Mouse (Mus musculus): ENCODE results near the gene Ift46.
"Not testable (repeated sequence)": the region's sequence is repeated elsewhere in the genome, so short reads cannot be mapped to it uniquely, and the experiment has no call there.

Ift46 gene

GRCm38 (mm10) chr9:44736301-44736700 is 31.4 kb upstream of the Ift46 start:
- peak; percentile 44 to 69 for DNase-seq

- DNase-seq = peak; percentile 60 to 64
Observed at GRCm38 (mm10) chr9:44737240-44737949, 30.3 kb upstream of the Ift46 start.

DNA sequence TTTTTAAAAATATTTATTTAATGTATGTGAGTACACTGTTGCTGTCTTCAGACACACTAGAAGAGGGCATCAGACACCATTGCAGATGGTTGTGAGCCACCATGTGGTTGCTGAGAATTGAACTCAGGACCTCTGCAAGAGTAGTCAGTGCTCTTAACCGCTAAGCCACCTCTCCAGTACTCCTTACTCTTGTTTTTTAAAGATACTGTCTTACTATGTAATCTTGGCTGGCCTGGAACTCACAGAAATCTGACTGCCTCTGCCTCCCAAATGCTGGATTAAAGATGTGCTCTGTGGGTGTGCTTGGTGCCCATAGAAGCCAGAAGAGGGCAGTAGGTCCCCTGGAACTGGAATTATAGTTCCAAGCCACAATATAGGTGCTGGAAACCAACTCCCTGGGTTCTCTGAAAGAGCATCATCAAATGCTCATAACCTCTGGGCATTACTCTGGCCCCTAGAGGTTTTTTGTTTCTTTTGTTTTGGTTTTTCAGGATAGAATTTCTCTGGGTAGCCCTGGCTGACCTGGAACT is 27.0 kb upstream of the Ift46 start:
- DNase-seq = no peak

- no peak for DNase-seq
Observed at GRCm38 (mm10) chr9:44745371-44745770, 22.3 kb upstream of the Ift46 start.

DNA sequence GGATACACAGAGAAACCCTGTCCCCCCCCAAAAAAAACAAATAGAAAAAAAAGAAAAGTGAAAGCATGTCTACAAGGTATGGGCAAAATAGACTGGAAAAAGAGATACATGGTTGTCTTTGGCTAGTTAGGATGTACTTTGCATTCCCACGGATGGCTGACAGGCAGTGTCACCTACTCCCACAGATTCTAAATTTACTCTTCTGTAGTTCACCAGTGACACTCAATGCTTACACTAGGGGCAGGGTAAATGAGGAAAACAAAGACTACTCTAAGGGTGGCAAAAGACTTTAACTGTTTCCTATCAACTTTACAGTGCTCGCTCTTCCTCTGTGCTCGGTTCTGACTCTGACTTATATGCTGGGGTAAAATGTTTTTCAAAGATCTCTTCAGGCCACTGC is 21.0 kb upstream of the Ift46 start:
- no peak for DNase-seq

GRCm38 (mm10) chr9:44747341-44747740 is 20.4 kb upstream of the Ift46 start:
- no peak for DNase-seq

DNA sequence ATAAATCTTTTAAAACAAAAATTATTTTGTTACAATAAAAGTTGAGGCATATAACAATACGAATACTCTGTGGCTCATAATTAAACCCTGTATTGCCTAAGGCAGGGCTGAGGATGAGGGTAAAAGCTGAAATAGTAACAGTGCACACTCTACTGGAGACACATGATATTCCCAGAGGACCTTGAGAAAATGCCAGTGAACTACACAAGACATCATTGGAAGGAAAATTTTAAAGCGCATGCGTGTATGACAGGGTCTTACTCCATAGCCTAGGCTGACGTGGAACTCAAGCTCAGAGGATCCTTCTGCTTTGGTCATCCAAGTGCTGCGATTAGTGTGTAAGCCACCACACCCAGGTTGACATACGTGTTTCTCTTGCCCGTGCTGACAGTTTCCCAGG is 19.2 kb upstream of the Ift46 start:
- peak in 1 of 2 experiments; percentile 28 for DNase-seq

DNA sequence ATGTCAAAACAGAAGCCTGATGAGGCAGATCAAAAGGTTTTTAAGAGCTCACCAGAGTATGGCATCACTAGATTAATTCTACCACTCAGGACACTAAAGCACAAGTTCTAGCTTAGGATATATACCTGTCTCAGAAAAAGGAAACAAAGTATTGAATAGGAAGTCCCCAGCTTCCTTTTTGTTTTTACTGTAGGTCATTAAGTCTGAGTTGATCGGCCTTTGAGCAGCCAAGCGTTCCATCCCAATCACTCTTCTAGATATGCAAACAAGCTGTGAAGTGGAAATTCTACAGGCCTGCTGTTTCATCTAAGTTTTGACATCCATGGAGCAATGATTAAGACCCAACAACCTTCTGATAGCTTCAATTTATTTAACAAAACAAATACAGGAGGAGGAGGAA is 6.8 kb upstream of the Ift46 start:
- DNase-seq = no peak

DNA sequence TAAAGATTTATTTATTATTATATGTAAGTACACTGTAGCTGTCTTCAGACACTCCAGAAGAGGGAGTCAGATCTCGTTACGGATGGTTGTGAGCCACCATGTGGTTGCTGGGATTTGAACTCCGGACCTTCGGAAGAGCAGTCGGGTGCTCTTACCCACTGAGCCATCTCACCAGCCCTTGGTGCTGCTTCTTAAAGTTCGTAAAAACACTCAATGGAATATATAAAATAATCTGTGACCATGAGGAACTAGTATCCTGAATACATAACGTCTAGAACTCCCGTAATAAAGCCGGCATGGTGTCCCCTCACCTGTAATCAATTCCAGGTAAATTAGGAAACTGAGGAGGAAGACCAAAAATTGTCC is 304 bp downstream of the Ift46 start:
- not testable (repeated sequence) for DNase-seq

GRCm38 (mm10) chr9:44771376-44771775 is 3.7 kb downstream of the Ift46 start:
- DNase-seq = no peak

DNA sequence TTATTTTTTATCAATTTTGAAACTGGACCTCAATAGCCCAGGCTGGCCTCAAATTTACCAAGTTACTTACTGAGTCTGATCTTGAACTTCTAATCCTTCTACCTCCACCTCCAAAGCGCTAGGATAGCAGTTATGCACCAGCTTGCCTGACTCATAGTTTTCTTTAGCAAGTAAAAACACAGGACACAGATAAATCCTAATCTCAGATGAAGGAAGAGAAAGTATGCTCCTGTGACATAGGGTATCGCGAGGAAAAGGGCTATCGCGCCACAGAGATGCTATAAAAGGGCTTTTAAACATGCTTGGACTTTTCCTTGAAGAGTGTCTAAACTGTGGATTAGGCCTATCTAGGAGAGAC is 4.7 kb downstream of the Ift46 start:
- no peak for DNase-seq

GRCm38 (mm10) chr9:44772750-44773651 is 5.3 kb downstream of the Ift46 start:
- peak; percentile 97 for DNase-seq

DNA sequence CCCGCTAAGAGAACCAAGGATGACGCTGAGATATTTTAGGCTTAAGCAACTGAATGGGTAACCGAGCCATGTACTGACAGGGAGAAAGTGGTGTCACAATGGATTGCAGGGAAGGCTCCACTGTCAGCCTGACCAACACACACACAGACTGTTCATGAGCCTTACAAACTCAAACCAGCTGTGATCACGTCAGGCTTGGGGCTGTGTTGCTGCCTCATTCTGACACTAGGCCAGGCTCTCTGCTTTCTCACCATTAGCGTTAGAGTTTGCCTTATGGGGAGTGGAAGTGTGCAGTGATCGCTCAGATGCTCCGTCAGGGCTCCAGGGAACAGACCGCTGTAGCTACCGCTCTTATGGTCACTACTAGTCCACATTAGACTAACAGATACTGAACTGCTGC is 25.1 kb downstream of the Ift46 start:
- no peak for DNase-seq

DNA sequence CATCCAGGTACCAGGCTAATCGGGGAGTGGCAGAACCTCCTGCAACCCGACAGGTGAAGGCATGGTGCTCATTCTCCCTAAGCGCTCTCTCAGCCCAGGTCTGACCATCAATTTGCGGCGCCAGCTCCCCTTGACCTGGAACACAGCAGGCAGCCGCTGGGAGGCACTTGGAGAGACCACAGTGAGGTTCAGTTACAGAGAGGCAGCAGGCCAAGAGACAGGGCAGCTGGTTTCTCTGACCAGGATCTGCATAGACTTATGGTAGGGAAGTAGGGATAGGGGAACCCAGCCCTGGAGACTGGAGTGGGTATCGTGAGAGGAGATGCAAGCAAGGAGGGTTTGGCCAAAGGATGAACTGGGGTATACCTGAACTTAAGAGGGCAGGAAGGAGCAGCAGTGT is 30.6 kb downstream of the Ift46 start:
- DNase-seq = peak; percentile 19 to 42

DNA sequence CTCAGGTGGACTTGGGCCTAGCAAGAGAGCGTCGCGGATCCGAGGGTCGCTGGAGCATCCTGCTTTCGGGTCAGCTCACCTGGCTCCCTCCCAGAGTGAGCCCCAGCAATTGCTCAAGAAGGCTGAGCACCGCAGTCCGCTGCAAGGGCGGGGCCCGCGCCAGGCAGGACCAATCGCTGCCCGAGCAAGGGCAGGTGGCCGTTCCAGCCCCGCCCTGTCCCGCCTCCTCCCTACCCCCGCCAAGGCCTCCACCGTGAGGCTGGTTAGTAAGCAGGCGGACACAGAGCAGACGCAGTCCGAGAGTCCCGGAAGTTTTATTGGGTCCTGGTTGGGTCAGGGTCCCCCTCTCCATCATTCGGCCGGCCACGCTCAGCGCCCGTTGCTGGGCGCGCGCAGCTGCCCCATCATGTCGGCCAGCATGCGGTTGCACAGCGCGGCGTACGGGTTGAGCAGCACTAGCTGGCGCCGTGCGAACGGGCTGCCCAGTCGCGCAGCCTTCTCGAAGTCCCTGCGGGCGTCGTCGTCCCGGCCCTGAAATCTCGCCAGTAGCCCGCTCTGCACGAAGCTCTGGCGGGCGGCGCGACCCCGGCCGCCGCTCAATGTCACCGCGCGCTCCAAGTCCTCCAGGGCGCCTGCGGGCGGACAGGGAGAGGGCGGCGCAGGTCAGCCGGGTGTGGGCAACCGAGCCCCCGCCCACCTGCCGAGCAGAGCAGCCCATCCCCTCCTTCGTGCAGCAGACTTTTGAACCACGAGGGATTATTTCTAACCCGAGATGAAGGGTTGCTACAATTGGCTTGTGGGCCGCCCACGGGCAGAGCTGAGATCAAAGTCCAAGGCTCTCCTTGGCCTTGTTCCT is 31.6 kb downstream of the Ift46 start, which contains the start of gene Tmem25:
Gene Tmem25 (minus strand): TSS at position 206 of the 856 bp plus-strand sequence.
- DNase-seq = peak; percentile 95 to 96

GRCm38 (mm10) chr9:44799958-44800324 is 32.2 kb downstream of the Ift46 start:
- DNase-seq = no peak

DNA sequence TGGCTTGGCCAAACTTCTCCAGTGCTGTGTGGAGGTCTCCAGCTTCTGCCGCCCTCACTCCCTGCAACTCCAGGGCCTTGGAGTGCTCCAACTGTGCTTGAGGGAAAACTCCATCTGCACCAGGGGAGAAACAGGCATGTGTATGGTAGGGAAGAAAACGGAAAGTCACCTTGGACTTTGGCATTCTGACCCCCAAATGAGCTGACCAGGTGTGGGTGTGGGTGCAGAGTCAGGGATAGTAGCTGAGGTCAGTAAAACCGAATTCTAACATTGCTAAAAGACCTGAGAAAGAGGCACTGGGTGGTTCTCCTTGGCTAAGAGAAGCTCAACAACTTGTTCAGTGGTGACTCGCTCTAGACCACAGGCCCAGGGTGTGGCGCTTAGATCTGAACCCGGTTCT is 34.0 kb downstream of the Ift46 start:
- peak; percentile 49 to 66 for DNase-seq

GRCm38 (mm10) chr9:44802808-44803450 is 35.2 kb downstream of the Ift46 start, which contains the start of gene Ttc36:
Ttc36 (minus strand) TSS chr9:44803072.
- DNase-seq = peak; percentile 86 to 92

DNA sequence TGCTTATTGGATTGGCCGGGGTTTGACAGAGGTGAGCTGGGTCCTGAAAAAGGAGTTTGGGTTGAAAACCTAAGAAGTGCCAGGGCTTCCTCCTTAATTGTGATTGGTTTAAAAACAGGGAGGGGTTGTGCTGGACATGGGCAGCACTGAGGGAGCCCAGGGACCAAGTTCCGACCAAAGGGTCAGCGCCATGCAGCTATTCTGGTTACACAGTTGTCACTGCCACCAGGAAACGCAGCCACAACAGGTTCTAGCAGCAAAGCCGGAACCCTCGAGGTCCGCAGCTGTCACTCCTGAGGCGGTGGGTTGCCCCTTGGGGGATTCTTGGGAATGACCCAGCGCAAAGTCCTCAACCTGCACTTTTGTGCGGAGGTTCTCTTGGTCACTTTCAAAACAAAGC is 37.0 kb downstream of the Ift46 start:
- peak; percentile 60 to 67 for DNase-seq

DNA sequence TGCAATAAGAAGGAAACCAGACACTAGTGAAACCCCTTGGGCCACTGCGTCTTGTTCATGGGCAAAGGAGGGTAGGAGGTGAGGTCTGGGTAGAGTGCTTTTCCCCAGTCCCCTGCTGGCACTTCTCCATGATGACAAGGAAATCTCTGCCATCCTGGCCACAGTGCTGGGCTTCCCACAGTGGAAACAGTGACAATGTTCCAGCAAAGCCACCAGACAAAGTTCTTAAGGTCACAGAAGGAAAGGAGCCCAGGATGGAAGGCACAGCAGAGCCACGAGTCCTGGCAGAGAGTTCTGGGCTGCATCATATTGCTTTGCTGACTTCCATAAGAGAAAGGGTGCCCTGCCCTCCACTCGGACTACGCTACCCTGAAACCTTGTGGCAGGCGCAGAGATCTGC is 37.8 kb downstream of the Ift46 start:
- DNase-seq = no peak

GRCm38 (mm10) chr9:44807141-44807540 is 39.4 kb downstream of the Ift46 start:
- no peak for DNase-seq

- no peak for DNase-seq
Observed at GRCm38 (mm10) chr9:44807778-44808177, 40.1 kb downstream of the Ift46 start.
